Mouse (Mus musculus): ENCODE measurements at regions not wholly inside any gene's neighbourhood (a gene's known extent, or its start where the extent isn't known, plus 50 kb on each side); places are given as distances from the start of the nearest gene placed in this dataset.

GRCm38 (mm10) chr7:65244936-65245335 is 88.6 kb upstream of the Fam189a1 start:
- no peak for DNase-seq (ENCODE audit: low spot score in 2 of 2)

- DNase-seq (ENCODE audit: low spot score in 2 of 2): peak in 1 of 2 experiments; percentile 54
These were observed 84.8 kb upstream of the Fam189a1 start for GRCm38 (mm10) chr7:65241208-65241607.

- peak; percentile 37 to 45 for DNase-seq (ENCODE audit: low spot score in 2 of 2)
These were observed 79.3 kb upstream of the Fam189a1 start for GRCm38 (mm10) chr7:65235701-65236100.

DNA sequence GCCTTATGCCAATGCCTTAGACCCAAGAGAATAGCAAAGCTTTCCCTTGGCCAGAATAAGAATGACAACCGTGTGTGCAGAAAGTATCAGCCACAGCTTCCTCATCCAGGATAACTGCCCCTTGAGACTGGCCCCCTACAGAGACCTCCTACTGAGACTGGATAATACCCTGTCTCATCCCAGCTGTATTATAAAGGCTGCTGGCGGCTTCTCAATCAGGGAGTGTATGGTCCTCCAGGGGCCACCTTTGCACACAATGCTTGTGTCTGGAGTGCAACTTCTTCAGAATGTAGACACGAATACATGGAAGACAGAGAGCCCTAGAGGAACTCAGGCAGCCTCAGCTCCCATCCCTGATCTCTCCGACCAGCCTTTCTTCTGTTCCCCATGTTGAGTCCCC is 77.3 kb upstream of the Fam189a1 start:
- no peak for DNase-seq (ENCODE audit: low spot score in 2 of 2)

- DNase-seq (ENCODE audit: low spot score in 2 of 2): no peak
These were observed 72.9 kb upstream of the Fam189a1 start for GRCm38 (mm10) chr7:65229306-65229705.

- no peak for DNase-seq (ENCODE audit: low spot score in 2 of 2)
These were observed 69.8 kb upstream of the Fam189a1 start for GRCm38 (mm10) chr7:65226218-65226617.

DNA sequence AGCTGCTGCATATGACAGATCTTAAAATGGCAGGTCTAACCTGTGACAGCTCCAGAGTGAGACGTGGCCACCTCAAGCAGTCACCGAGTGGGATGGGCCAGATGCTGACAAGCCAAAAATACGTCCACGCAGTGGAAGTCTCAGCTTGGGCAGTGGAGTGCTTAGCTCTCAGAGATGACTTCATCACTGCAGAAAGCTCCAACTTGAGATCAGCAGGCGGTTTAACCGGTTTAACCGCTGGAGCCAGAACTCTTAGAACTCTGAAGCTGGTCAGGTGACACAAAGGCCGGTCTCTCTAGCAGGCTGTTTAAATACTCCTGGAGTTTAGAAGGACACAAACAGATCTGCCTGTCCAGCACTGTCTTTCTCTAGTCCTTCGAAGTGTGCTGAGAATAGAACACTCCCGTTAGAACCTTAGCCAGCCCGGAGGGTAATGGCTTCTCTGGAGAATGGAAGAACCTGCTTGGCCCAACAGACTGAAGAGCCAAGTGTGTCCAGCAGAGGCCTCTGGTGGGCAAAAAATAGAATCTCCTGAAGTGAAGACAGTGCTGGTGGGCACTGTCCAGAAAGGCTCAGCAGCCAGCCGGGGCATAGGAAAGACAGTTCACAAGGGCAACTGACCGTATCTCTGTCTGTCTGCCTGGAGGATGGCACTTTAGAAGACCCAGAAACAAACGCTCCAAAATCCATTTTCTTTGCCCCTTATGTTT is 57.0 kb upstream of the Fam189a1 start:
- DNase-seq (ENCODE audit: low spot score in 2 of 2): no peak

DNA sequence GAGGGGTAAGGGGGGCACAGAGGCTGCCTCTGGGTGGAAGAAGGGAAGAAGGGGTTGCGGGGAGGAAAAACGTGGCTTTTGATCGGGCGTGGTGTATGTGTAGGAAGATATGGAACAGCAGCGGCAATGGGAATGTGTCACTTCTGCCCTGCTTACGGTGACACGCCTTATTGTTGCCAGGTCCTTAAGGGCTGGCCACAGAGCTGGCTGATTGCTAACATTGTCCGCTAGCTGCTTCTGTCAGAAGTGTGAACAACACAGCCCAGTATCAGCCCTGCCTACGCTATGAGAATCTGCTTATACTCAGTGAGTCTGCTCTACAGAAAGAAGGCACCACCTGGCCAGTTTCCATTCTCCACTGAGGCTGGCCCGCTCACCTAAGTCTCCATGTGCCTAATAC is 50.9 kb upstream of the Fam189a1 start:
- DNase-seq (ENCODE audit: low spot score in 2 of 2): no peak
